Mouse (Mus musculus) myocyte (in vitro differentiated cells): ENCODE measurements at regions not wholly inside any gene's neighbourhood (a gene's known extent, or its start where the extent isn't known, plus 50 kb on each side); places are given as distances from the start of the nearest gene placed in this dataset.

Experiments used
- CEBPB ChIP-seq: IDR thresholded peaks from 2 replicates; pipeline ENCODE4 v1.6.1; 2011; ENCODE audit warnings: mild to moderate bottlenecking, moderate library complexity; ENCODE audit not compliant: poor library complexity, insufficient read depth, severe bottlenecking
- MAX ChIP-seq: IDR thresholded peaks from one replicate; pipeline ENCODE4 v1.6.1; 2011; ENCODE audit warnings: low read depth, mild to moderate bottlenecking, control low read depth
- POLR2A ChIP-seq: IDR thresholded peaks from one replicate; pipeline ENCODE4 v1.6.1; 2011; ENCODE audit warnings: low read depth, mild to moderate bottlenecking, control low read depth, moderate library complexity; ENCODE audit not compliant: insufficient read length

DNA sequence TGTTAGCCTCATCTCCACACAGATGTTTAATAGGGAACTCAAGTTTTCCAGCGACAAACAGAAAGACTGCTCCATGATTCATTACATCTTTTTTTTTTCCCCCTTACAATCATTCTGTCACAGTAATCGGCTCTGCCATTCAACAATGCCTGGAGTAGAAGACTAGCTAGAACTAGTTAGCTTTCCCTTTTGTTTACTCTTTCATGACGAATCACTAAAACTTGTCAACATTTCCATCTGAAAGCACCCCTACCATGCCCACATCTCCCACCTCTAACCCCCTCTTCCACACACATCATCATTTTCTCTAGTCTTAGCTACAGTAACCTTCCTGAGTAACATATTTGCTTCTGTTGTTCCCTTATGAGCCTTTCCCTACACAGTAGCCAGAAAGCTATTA is 78.6 kb upstream of the Creb5 start:
- TF ChIP-seq POLR2A (no peak), MAX (no peak), CEBPB (no peak)
